Mouse (Mus musculus): ENCODE results near the gene 1700113H08Rik. TPM values are rescaled to one million over a fixed set of nuclear protein-coding genes. Genes with fewer than 3 reads are reported as not detected.

The 1700113H08Rik gene
- polyA plus RNA-seq, 1 experiment from 2014 or later = not detected

GRCm38 (mm10) chr10:87101951-87102320 is 44.1 kb downstream of the 1700113H08Rik start:
- no peak overlapping the region for H3K4me2 ChIP-seq (replicated peaks; ENCODE audit: low read depth, low read length)
- H3K4me1 ChIP-seq (ENCODE audit: insufficient read depth, low read length) = peaks cover 7% of the 10 kb centered on the region; the same call in 1 of the 2 replicates
- H3K4me3 ChIP-seq (ENCODE audit: low read length) = no peak overlapping the region
- no peak for ATAC-seq (ENCODE audit: low FRiP score, low TSS enrichment)
- H3K27me3 ChIP-seq (ENCODE audit: insufficient read depth, low read length) = no peaks in the 10 kb centered on the region
- WGBS = 24% methylated on average over 3 of the region's 3 CpGs
- no peaks in the 10 kb centered on the region for H3K36me3 ChIP-seq (ENCODE audit: insufficient read depth, low read length)
- no peaks in the 10 kb centered on the region for H3K9me3 ChIP-seq (ENCODE audit: low read length)
- no peak overlapping the region for H3K9ac ChIP-seq (replicated peaks; ENCODE audit: low read length)
- H3K27ac ChIP-seq (ENCODE audit: low read length) = no peak overlapping the region

- WGBS = 80% methylated on average over 13 of the region's 13 CpGs
- Histone ChIP-seq H3K4me2 (replicated peaks; ENCODE audit: low read depth, low read length) (no peak overlapping the region), H3K4me3 (ENCODE audit: low read length) (no peak overlapping the region), H3K27ac (ENCODE audit: low read length) (no peak overlapping the region), H3K9me3 (ENCODE audit: low read length) (no peaks in the 10 kb centered on the region), H3K9ac (replicated peaks; ENCODE audit: low read length) (no peak overlapping the region), H3K4me1 (ENCODE audit: insufficient read depth, low read length) (peaks cover 7% of the 10 kb centered on the region; the same call in 1 of the 2 replicates), H3K27me3 (ENCODE audit: insufficient read depth, low read length) (no peaks in the 10 kb centered on the region), H3K36me3 (ENCODE audit: insufficient read depth, low read length) (no peaks in the 10 kb centered on the region)
- no peak for ATAC-seq (ENCODE audit: low FRiP score, low TSS enrichment)
Observed at GRCm38 (mm10) chr10:87102455-87102854, 44.6 kb downstream of the 1700113H08Rik start.

GRCm38 (mm10) chr10:87103286-87103685 is 45.4 kb downstream of the 1700113H08Rik start:
- no peak overlapping the region for H3K27ac ChIP-seq (ENCODE audit: low read length)
- H3K36me3 ChIP-seq (ENCODE audit: insufficient read depth, low read length) = no peaks in the 10 kb centered on the region
- H3K9me3 ChIP-seq (ENCODE audit: low read length) = no peaks in the 10 kb centered on the region
- H3K9ac ChIP-seq (replicated peaks; ENCODE audit: low read length) = no peak overlapping the region
- H3K4me1 ChIP-seq (ENCODE audit: insufficient read depth, low read length) = peaks cover 7% of the 10 kb centered on the region; the same call in 1 of the 2 replicates
- H3K4me3 ChIP-seq (ENCODE audit: low read length) = no peak overlapping the region
- no peaks in the 10 kb centered on the region for H3K27me3 ChIP-seq (ENCODE audit: insufficient read depth, low read length)
- ATAC-seq (ENCODE audit: low FRiP score, low TSS enrichment) = peak; percentile 61; the same call in 1 of the 2 replicates
- 16% methylated on average over 8 of the region's 8 CpGs for WGBS
- H3K4me2 ChIP-seq (replicated peaks; ENCODE audit: low read depth, low read length) = no peak overlapping the region

GRCm38 (mm10) chr10:87107565-87108297 is 49.9 kb downstream of the 1700113H08Rik start:
- no peak overlapping the region for H3K27ac ChIP-seq (ENCODE audit: low read length)
- no peak overlapping the region for H3K9ac ChIP-seq (replicated peaks; ENCODE audit: low read length)
- no peaks in the 10 kb centered on the region for H3K9me3 ChIP-seq (ENCODE audit: low read length)
- no peaks in the 10 kb centered on the region for H3K36me3 ChIP-seq (ENCODE audit: insufficient read depth, low read length)
- 70% methylated on average over 9 of the region's 9 CpGs for WGBS
- H3K27me3 ChIP-seq (ENCODE audit: insufficient read depth, low read length) = no peaks in the 10 kb centered on the region
- H3K4me1 ChIP-seq (ENCODE audit: insufficient read depth, low read length) = peaks cover 4% of the 10 kb centered on the region; the same call in 1 of the 2 replicates
- no peak overlapping the region for H3K4me3 ChIP-seq (ENCODE audit: low read length)
- no peak for ATAC-seq (ENCODE audit: low FRiP score, low TSS enrichment)
- H3K4me2 ChIP-seq (replicated peaks; ENCODE audit: low read depth, low read length) = no peak overlapping the region

GRCm38 (mm10) chr10:87108333-87108732 is 50.5 kb downstream of the 1700113H08Rik start:
- H3K4me3 ChIP-seq (ENCODE audit: low read length) = no peak overlapping the region
- ATAC-seq (ENCODE audit: low FRiP score, low TSS enrichment) = no peak
- no peak overlapping the region for H3K27ac ChIP-seq (ENCODE audit: low read length)
- no peak overlapping the region for H3K9ac ChIP-seq (replicated peaks; ENCODE audit: low read length)
- H3K4me1 ChIP-seq (ENCODE audit: insufficient read depth, low read length) = peaks cover 4% of the 10 kb centered on the region; the same call in 1 of the 2 replicates
- H3K9me3 ChIP-seq (ENCODE audit: low read length) = no peaks in the 10 kb centered on the region
- no peaks in the 10 kb centered on the region for H3K36me3 ChIP-seq (ENCODE audit: insufficient read depth, low read length)
- 91% methylated on average over 6 of the region's 6 CpGs for WGBS
- no peak overlapping the region for H3K4me2 ChIP-seq (replicated peaks; ENCODE audit: low read depth, low read length)
- H3K27me3 ChIP-seq (ENCODE audit: insufficient read depth, low read length) = no peaks in the 10 kb centered on the region

- H3K4me1 ChIP-seq (ENCODE audit: insufficient read depth, low read length) = no peaks in the 10 kb centered on the region
- no peak overlapping the region for H3K4me3 ChIP-seq (ENCODE audit: low read length)
- WGBS = 85% methylated on average over 10 of the region's 10 CpGs
- no peaks in the 10 kb centered on the region for H3K9me3 ChIP-seq (ENCODE audit: low read length)
- H3K36me3 ChIP-seq (ENCODE audit: insufficient read depth, low read length) = no peaks in the 10 kb centered on the region
- no peak overlapping the region for H3K4me2 ChIP-seq (replicated peaks; ENCODE audit: low read depth, low read length)
- no peaks in the 10 kb centered on the region for H3K27me3 ChIP-seq (ENCODE audit: insufficient read depth, low read length)
- H3K27ac ChIP-seq (ENCODE audit: low read length) = no peak overlapping the region
- no peak overlapping the region for H3K9ac ChIP-seq (replicated peaks; ENCODE audit: low read length)
- no peak for ATAC-seq (ENCODE audit: low FRiP score, low TSS enrichment)
Observed at GRCm38 (mm10) chr10:87109038-87109771, 51.4 kb downstream of the 1700113H08Rik start.

GRCm38 (mm10) chr10:87110909-87111308 is 53.1 kb downstream of the 1700113H08Rik start:
- H3K27me3 ChIP-seq (ENCODE audit: insufficient read depth, low read length) = no peaks in the 10 kb centered on the region
- H3K36me3 ChIP-seq (ENCODE audit: insufficient read depth, low read length) = no peaks in the 10 kb centered on the region
- no peaks in the 10 kb centered on the region for H3K9me3 ChIP-seq (ENCODE audit: low read length)
- no peak overlapping the region for H3K4me2 ChIP-seq (replicated peaks; ENCODE audit: low read depth, low read length)
- H3K27ac ChIP-seq (ENCODE audit: low read length) = no peak overlapping the region
- H3K9ac ChIP-seq (replicated peaks; ENCODE audit: low read length) = no peak overlapping the region
- H3K4me3 ChIP-seq (ENCODE audit: low read length) = no peak overlapping the region
- H3K4me1 ChIP-seq (ENCODE audit: insufficient read depth, low read length) = no peaks in the 10 kb centered on the region
- 86% methylated on average over 3 of the region's 3 CpGs for WGBS
- ATAC-seq (ENCODE audit: low FRiP score, low TSS enrichment) = no peak

GRCm38 (mm10) chr10:87125094-87125493 is 67.2 kb downstream of the 1700113H08Rik start:
- no peaks in the 10 kb centered on the region for H3K4me1 ChIP-seq (ENCODE audit: insufficient read depth, low read length)
- no peak overlapping the region for H3K4me2 ChIP-seq (replicated peaks; ENCODE audit: low read depth, low read length)
- H3K27ac ChIP-seq (ENCODE audit: low read length) = no peak overlapping the region
- no peaks in the 10 kb centered on the region for H3K27me3 ChIP-seq (ENCODE audit: insufficient read depth, low read length)
- 0 out of 2 replicates have a peak, but pooled peaks cover 2% of the 10 kb centered on the region for H3K9me3 ChIP-seq (ENCODE audit: low read length)
- no peaks in the 10 kb centered on the region for H3K36me3 ChIP-seq (ENCODE audit: insufficient read depth, low read length)
- 88% methylated on average over 5 of the region's 5 CpGs for WGBS
- ATAC-seq (ENCODE audit: low FRiP score, low TSS enrichment) = no peak
- H3K9ac ChIP-seq (replicated peaks; ENCODE audit: low read length) = no peak overlapping the region
- no peak overlapping the region for H3K4me3 ChIP-seq (ENCODE audit: low read length)

GRCm38 (mm10) chr10:87126186-87126824 is 68.5 kb downstream of the 1700113H08Rik start:
- Histone ChIP-seq H3K36me3 (ENCODE audit: insufficient read depth, low read length) (no peaks in the 10 kb centered on the region), H3K4me3 (ENCODE audit: low read length) (no peak overlapping the region), H3K9me3 (ENCODE audit: low read length) (0 out of 2 replicates have a peak, but pooled peaks cover 2% of the 10 kb centered on the region), H3K4me2 (replicated peaks; ENCODE audit: low read depth, low read length) (no peak overlapping the region), H3K4me1 (ENCODE audit: insufficient read depth, low read length) (no peaks in the 10 kb centered on the region), H3K9ac (replicated peaks; ENCODE audit: low read length) (no peak overlapping the region), H3K27ac (ENCODE audit: low read length) (no peak overlapping the region), H3K27me3 (ENCODE audit: insufficient read depth, low read length) (no peaks in the 10 kb centered on the region)
- WGBS = 80% methylated on average over 12 of the region's 12 CpGs
- no peak for ATAC-seq (ENCODE audit: low FRiP score, low TSS enrichment)

Measured in kidney, embryonic 16.5 days (tissue).